Mouse (Mus musculus): ENCODE data around the gene Edc3.
A peak's percentile ranks its signal among the peaks of the same experiment; 100 is the strongest.

Gene Edc3

DNA sequence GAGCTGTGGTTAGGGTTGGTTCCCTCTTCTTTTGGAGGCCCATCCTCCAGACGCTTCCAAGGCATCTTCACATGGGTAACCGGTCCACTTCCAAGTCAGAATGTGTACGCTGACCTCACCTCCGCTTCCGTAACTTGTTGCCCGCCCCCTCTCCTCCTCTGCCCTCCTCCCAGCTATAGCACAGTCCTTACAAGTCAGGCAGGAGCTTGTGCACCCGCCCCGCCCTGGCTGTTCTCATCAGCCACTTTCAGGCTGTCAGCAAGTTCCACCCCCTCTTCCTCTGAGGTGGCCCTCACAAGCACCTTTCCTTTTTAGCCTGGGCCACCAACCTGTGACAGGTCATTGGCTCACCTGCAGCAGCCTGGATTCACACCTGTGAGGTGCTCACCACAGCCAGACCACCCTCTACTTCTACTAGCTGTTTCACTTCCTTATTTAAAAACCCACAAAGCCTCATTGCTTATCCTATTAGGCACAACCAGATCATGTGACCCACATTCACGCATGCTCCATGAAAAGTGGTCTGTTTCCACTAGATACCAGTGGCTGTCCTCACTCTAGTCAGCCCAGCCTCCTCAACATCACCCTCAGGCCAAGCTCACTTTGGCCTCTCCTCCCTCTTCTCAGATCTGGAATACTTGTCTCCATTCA is 92.1 kb downstream of the Edc3 start:
- DNase-seq (ENCODE audit: low spot score in 2 of 2): peak in 1 of 2 experiments; percentile 32
